Mouse (Mus musculus): ENCODE results near the gene Pkmyt1. TPM values are rescaled to one million over a fixed set of nuclear protein-coding genes. Genes with fewer than 3 reads are reported as not detected.

The Pkmyt1 gene
- total and polyA plus RNA-seq, 2 experiments from 2014 or later: 20.1 to 27.1 TPM

DNA sequence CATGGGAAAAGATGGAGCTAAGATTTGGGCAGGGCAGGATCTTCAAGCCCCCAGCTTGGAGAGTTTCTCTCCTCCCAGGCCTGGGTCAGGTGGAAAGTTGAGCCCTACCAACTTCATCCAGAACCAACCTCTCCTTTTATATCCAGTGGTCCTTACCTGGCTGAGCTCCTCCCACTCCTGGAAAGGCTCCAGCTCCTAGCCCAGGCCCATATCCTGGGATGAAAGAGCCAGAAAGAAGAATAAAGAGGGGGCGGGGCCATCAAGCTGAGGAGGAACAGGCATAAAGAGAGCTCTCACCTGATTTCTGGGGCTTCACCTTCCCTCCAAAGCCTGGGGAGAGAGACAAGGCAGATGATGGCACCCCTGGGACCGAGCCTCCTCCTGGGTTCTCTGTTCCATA, 9.1 kb upstream of the Pkmyt1 start:
- Histone ChIP-seq H3K36me3 (ENCODE audit: insufficient read depth, low read length) (no peaks in the 10 kb centered on the region), H3K9me3 (ENCODE audit: low read length) (no peaks in the 10 kb centered on the region), H3K9ac (replicated peaks; ENCODE audit: low read length) (no peak overlapping the region), H3K4me2 (ENCODE audit: low read depth, low read length) (no peak overlapping the region), H3K4me3 (ENCODE audit: low read length) (no peak overlapping the region), H3K27ac (no peak overlapping the region), H3K27me3 (ENCODE audit: insufficient read depth, low read length) (no peaks in the 10 kb centered on the region), H3K4me1 (ENCODE audit: insufficient read depth, low read length) (no peaks in the 10 kb centered on the region)
- ATAC-seq (no peak), DNase-seq (ENCODE audit: low spot score) (no peak)
- 70% methylated on average over 2 of the region's 2 CpGs for WGBS
- no peak for TF ChIP-seq CTCF (IDR thresholded peaks at IDR 0.05; ENCODE audit: low read depth)

GRCm38 (mm10) chr17:23719455-23719854, 6.7 kb upstream of the Pkmyt1 start:
- Histone ChIP-seq H3K36me3 (ENCODE audit: insufficient read depth, low read length) (no peaks in the 10 kb centered on the region), H3K27ac (no peak overlapping the region), H3K4me3 (ENCODE audit: low read length) (no peak overlapping the region), H3K4me2 (ENCODE audit: low read depth, low read length) (no peak overlapping the region), H3K9me3 (ENCODE audit: low read length) (no peaks in the 10 kb centered on the region), H3K9ac (replicated peaks; ENCODE audit: low read length) (no peak overlapping the region), H3K4me1 (ENCODE audit: insufficient read depth, low read length) (no peaks in the 10 kb centered on the region), H3K27me3 (ENCODE audit: insufficient read depth, low read length) (no peaks in the 10 kb centered on the region)
- 14% methylated on average over 1 of the region's 1 CpGs for WGBS
- no peak for DNase-seq (ENCODE audit: low spot score)
- TF ChIP-seq CTCF (IDR thresholded peaks at IDR 0.05; ENCODE audit: low read depth): no peak
- ATAC-seq: no peak

DNA sequence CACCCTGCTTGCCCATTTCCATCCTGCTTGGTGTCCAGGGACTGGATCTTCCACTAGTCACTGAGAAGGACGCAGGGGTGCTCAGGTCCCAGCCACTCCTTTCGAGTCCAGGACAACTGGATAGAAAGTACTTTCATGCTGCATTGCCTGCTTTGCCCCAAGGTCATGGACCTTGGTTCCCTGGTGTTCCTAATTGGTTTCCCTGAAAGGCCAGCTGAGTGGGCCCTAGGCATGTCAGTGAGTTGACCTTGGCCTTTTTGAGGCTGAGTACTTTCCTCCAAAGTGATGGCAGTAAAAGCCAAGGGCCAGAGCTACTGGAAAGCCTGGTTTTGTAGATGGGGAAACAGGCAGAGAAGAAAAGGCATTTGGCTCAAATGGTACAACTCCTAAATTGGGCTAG, 4.2 kb upstream of the Pkmyt1 start:
- WGBS: 75% methylated on average over 2 of the region's 2 CpGs
- Histone ChIP-seq H3K4me2 (ENCODE audit: low read depth, low read length) (no peak overlapping the region), H3K9ac (replicated peaks; ENCODE audit: low read length) (no peak overlapping the region), H3K36me3 (ENCODE audit: insufficient read depth, low read length) (no peaks in the 10 kb centered on the region), H3K4me1 (ENCODE audit: insufficient read depth, low read length) (0 out of 2 replicates have a peak, but pooled peaks cover 4% of the 10 kb centered on the region), H3K27me3 (ENCODE audit: insufficient read depth, low read length) (no peaks in the 10 kb centered on the region), H3K9me3 (ENCODE audit: low read length) (no peaks in the 10 kb centered on the region), H3K4me3 (ENCODE audit: low read length) (no peak overlapping the region), H3K27ac (no peak overlapping the region)
- DNase-seq (ENCODE audit: low spot score): no peak
- no peak for TF ChIP-seq CTCF (IDR thresholded peaks at IDR 0.05; ENCODE audit: low read depth)
- no peak for ATAC-seq

- Histone ChIP-seq H3K27me3 (ENCODE audit: insufficient read depth, low read length) (no peaks in the 10 kb centered on the region), H3K4me2 (ENCODE audit: low read depth, low read length) (no peak within 1 kb of the TSS), H3K9me3 (ENCODE audit: low read length) (no peaks in the 10 kb centered on the region), H3K4me1 (ENCODE audit: insufficient read depth, low read length) (0 out of 2 replicates have a peak, but pooled peaks cover 4% of the 10 kb centered on the region), H3K27ac (no peak within 1 kb of the TSS), H3K4me3 (ENCODE audit: low read length) (no peak within 1 kb of the TSS), H3K36me3 (ENCODE audit: insufficient read depth, low read length) (no peaks in the 10 kb centered on the region), H3K9ac (replicated peaks; ENCODE audit: low read length) (no peak within 1 kb of the TSS)
- 73% methylated on average over 7 of the region's 7 CpGs for WGBS
- DNase-seq (ENCODE audit: low spot score) (no peak), ATAC-seq (no peak)
- no peak for TF ChIP-seq CTCF (IDR thresholded peaks at IDR 0.05; ENCODE audit: low read depth)
These were observed 3.6 kb upstream of the Pkmyt1 start, which contains the start of gene 1520401A03Rik for GRCm38 (mm10) chr17:23722376-23723125. Gene 1520401A03Rik, minus strand, starts transcription at chr17:23722783.

DNA sequence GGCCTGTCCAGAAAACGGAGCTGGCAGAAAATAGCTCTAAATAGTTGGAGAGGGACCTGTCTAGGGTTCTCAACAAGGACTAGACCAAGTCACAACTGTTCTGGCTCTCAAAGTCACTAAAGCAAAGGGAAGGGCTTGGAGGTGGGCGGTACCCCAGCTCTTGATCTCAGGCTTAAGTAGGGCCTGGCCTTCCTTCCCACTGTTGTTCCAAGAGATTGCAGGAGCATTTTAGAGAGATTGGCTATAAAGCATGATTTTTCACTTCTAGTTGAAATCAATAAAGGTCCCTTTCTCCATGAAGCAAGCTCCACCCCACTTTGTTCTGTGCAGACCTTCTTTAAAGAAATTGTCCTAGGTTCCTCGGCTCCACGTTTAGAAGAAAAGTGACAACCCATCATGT, 659 bp upstream of the Pkmyt1 start:
- Histone ChIP-seq H3K9me3 (ENCODE audit: low read length) (no peaks in the 10 kb centered on the region), H3K4me2 (ENCODE audit: low read depth, low read length) (peak overlapping the region; percentile 92), H3K4me3 (ENCODE audit: low read length) (peak overlapping the region; percentile 74), H3K4me1 (ENCODE audit: insufficient read depth, low read length) (0 out of 2 replicates have a peak, but pooled peaks cover 4% of the 10 kb centered on the region), H3K27ac (peak overlapping the region; percentile 71), H3K36me3 (ENCODE audit: insufficient read depth, low read length) (no peaks in the 10 kb centered on the region), H3K27me3 (ENCODE audit: insufficient read depth, low read length) (no peaks in the 10 kb centered on the region), H3K9ac (replicated peaks; ENCODE audit: low read length) (peak overlapping the region; percentile 59)
- no peak for TF ChIP-seq CTCF (IDR thresholded peaks at IDR 0.05; ENCODE audit: low read depth)
- no peak for DNase-seq (ENCODE audit: low spot score)
- no peak for ATAC-seq
- 61% methylated on average over 4 of the region's 4 CpGs for WGBS

DNA sequence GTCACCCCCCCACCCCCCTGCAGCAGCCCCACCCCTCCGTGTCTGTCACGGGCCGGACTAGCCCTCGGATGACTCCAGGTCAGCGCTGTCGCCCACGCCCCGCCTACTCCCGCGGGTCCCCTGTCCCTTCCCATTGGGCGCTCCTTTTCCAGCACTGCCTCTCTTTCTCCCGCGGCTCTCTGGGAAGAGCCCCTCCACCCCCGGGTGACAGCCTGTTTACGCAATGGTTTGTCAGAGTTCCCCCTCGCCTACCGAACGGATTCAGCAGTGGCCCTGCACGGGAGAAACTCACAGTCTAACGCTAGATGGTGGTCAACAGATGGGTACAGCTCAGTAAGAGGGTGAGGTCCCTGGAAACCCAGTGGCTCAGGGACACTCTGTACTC, 614 bp downstream of the Pkmyt1 start:
- H3K4me3 ChIP-seq (ENCODE audit: low read length): peak overlapping the region; percentile 74
- H3K9ac ChIP-seq (replicated peaks; ENCODE audit: low read length): peak overlapping the region; percentile 59
- peak overlapping the region; percentile 92 for H3K4me2 ChIP-seq (ENCODE audit: low read depth, low read length)
- H3K4me1 ChIP-seq (ENCODE audit: insufficient read depth, low read length): 0 out of 2 replicates have a peak, but pooled peaks cover 4% of the 10 kb centered on the region
- ATAC-seq: peak; percentile 90
- H3K27ac ChIP-seq: peak overlapping the region; percentile 71
- no peaks in the 10 kb centered on the region for H3K27me3 ChIP-seq (ENCODE audit: insufficient read depth, low read length)
- peak; percentile 87 for DNase-seq (ENCODE audit: low spot score)
- TF ChIP-seq CTCF (IDR thresholded peaks at IDR 0.05; ENCODE audit: low read depth): peak; percentile 58
- H3K9me3 ChIP-seq (ENCODE audit: low read length): no peaks in the 10 kb centered on the region
- no peaks in the 10 kb centered on the region for H3K36me3 ChIP-seq (ENCODE audit: insufficient read depth, low read length)
- under 1% methylated on average over 20 of the region's 20 CpGs for WGBS

- Histone ChIP-seq H3K27me3 (ENCODE audit: insufficient read depth, low read length) (no peaks in the 10 kb centered on the region), H3K4me1 (ENCODE audit: insufficient read depth, low read length) (0 out of 2 replicates have a peak, but pooled peaks cover 4% of the 10 kb centered on the region), H3K4me2 (ENCODE audit: low read depth, low read length) (no peak overlapping the region), H3K36me3 (ENCODE audit: insufficient read depth, low read length) (0 out of 2 replicates have a peak, but pooled peaks cover 5% of the 10 kb centered on the region), H3K9me3 (ENCODE audit: low read length) (no peaks in the 10 kb centered on the region), H3K4me3 (ENCODE audit: low read length) (no peak overlapping the region), H3K9ac (replicated peaks; ENCODE audit: low read length) (no peak overlapping the region), H3K27ac (no peak overlapping the region)
- no peak for ATAC-seq
- no peak for DNase-seq (ENCODE audit: low spot score)
- no peak for TF ChIP-seq CTCF (IDR thresholded peaks at IDR 0.05; ENCODE audit: low read depth)
- 67% methylated on average over 1 of the region's 1 CpGs for WGBS
These were observed 4.3 kb downstream of the Pkmyt1 start for GRCm38 (mm10) chr17:23730441-23730840.

All from hindbrain, postnatal 0 days (tissue).